Mouse (Mus musculus) lung, adult 2 months (tissue): ENCODE results near the gene Ppil3. TPM values are rescaled to one million over a fixed set of nuclear protein-coding genes. Genes with fewer than 3 reads are reported as not detected.

Experiments
- DNase-seq: peaks from one replicate; pipeline ENCODE4 v3.0.0; 2022
- H3K4me1 ChIP-seq: fragments of 200-500 bp; 2 replicates; pipeline ENCODE4 v1.6.1; 2011; ENCODE audit warnings: low read length; ENCODE audit not compliant: control insufficient read depth, insufficient read depth
- H3K4me3 ChIP-seq: fragments of 200-500 bp; replicated peaks from 2 replicates; pipeline ENCODE3; 2011; ENCODE audit warnings: low read depth, mild to moderate bottlenecking, control low read depth, low read length; ENCODE audit errors: extremely low read depth
- CTCF ChIP-seq: fragments of 200-500 bp; IDR thresholded peaks from 2 replicates; pipeline ENCODE4 v1.5.1; 2011; ENCODE audit warnings: mild to moderate bottlenecking, low read length, control low read depth; ENCODE audit not compliant: insufficient read depth
- POLR2A ChIP-seq: fragments of 200-500 bp; IDR thresholded peaks from 2 replicates; pipeline ENCODE4 v1.6.1; 2011; ENCODE audit warnings: low read depth, mild to moderate bottlenecking, control low read depth, low read length, borderline replicate concordance; ENCODE audit errors: extremely low read depth
- WGBS: fragments of 180-500 bp; shearing (Covaris S2); methylation state at CpG from one replicate; pipeline ENCODE4 v1.1.7; 2018; 5-methylcytosine and 5-hydroxymethylcytosine counted together
- polyA plus RNA-seq: library from polyadenylated mRNA; depleted of rRNA; stranded (reverse); fragments of >200 nt; gene quantifications from 2 replicates; pipeline ENCODE4 v1.2.3, GENCODE M21; 2012; rRNA removed

The Ppil3 gene
- 9.8 and 15.0 TPM in 2 replicates for polyA plus RNA-seq

- TF ChIP-seq POLR2A (peak; percentile 79), CTCF (no peak)
- Histone ChIP-seq H3K4me3 (peak within 1 kb of the TSS; percentile 90), H3K4me1 (peaks cover 10% of the 10 kb centered on the region)
- WGBS: under 1% methylated on average over 33 of the region's 33 CpGs
- DNase-seq: peak; percentile 83
Observed at GRCm38 (mm10) chr1:58445143-58445722, at the start of gene Ppil3, which contains the start of gene Nif3l1. TSS of gene Ppil3 (minus strand) at chr1:58445486. TSS of gene Nif3l1 (plus strand) at chr1:58445151.

GRCm38 (mm10) chr1:58482647-58483046 is 37.4 kb upstream of the Ppil3 start:
- TF ChIP-seq CTCF (no peak), POLR2A (no peak)
- Histone ChIP-seq H3K4me3 (no peak overlapping the region), H3K4me1 (no peaks in the 10 kb centered on the region)
- DNase-seq: no peak
- 96% methylated on average over 4 of the region's 4 CpGs for WGBS

GRCm38 (mm10) chr1:58475662-58476061 is 30.4 kb upstream of the Ppil3 start:
- 94% methylated on average over 8 of the region's 8 CpGs for WGBS
- Histone ChIP-seq H3K4me3 (no peak overlapping the region), H3K4me1 (no peaks in the 10 kb centered on the region)
- TF ChIP-seq CTCF (no peak), POLR2A (no peak)
- DNase-seq: no peak

GRCm38 (mm10) chr1:58465561-58465960 is 20.3 kb upstream of the Ppil3 start:
- no peaks in the 10 kb centered on the region for H3K4me1 ChIP-seq
- TF ChIP-seq CTCF: no peak
- no peak for TF ChIP-seq POLR2A
- no peak overlapping the region for H3K4me3 ChIP-seq
- no peak for DNase-seq
- WGBS: 95% methylated on average over 4 of the region's 4 CpGs

GRCm38 (mm10) chr1:58465042-58465441 is 19.8 kb upstream of the Ppil3 start:
- TF ChIP-seq POLR2A: no peak
- TF ChIP-seq CTCF: no peak
- no peaks in the 10 kb centered on the region for H3K4me1 ChIP-seq
- no peak for DNase-seq
- no peak overlapping the region for H3K4me3 ChIP-seq
- WGBS: 91% methylated on average over 4 of the region's 4 CpGs

- 74% methylated on average over 2 of the region's 2 CpGs for WGBS
- DNase-seq: no peak
- Histone ChIP-seq H3K4me3 (no peak overlapping the region), H3K4me1 (no peaks in the 10 kb centered on the region)
- TF ChIP-seq CTCF: no peak
- no peak for TF ChIP-seq POLR2A
Observed at GRCm38 (mm10) chr1:58463935-58464334, 18.6 kb upstream of the Ppil3 start.

GRCm38 (mm10) chr1:58460566-58460965 is 15.3 kb upstream of the Ppil3 start:
- WGBS: 94% methylated on average over 3 of the region's 3 CpGs
- H3K4me3 ChIP-seq: no peak overlapping the region
- TF ChIP-seq POLR2A: no peak
- no peaks in the 10 kb centered on the region for H3K4me1 ChIP-seq
- no peak for DNase-seq

- 72% methylated on average over 2 of the region's 2 CpGs for WGBS
- TF ChIP-seq POLR2A (no peak), CTCF (no peak)
- no peak overlapping the region for H3K4me3 ChIP-seq
- H3K4me1 ChIP-seq: no peaks in the 10 kb centered on the region
- no peak for DNase-seq
Observed at GRCm38 (mm10) chr1:58458867-58459266, 13.6 kb upstream of the Ppil3 start.

- Histone ChIP-seq H3K4me3 (no peak overlapping the region), H3K4me1 (no peaks in the 10 kb centered on the region)
- TF ChIP-seq CTCF (no peak), POLR2A (no peak)
- DNase-seq: no peak
- WGBS: 80% methylated on average over 5 of the region's 5 CpGs
Observed at GRCm38 (mm10) chr1:58458175-58458574, 12.9 kb upstream of the Ppil3 start.

GRCm38 (mm10) chr1:58454316-58454715 is 9.0 kb upstream of the Ppil3 start:
- Histone ChIP-seq H3K4me3 (no peak overlapping the region), H3K4me1 (no peaks in the 10 kb centered on the region)
- no peak for DNase-seq
- TF ChIP-seq CTCF (no peak), POLR2A (no peak)
- 68% methylated on average over 6 of the region's 6 CpGs for WGBS

- no peak overlapping the region for H3K4me3 ChIP-seq
- no peak for DNase-seq
- H3K4me1 ChIP-seq: peaks cover 10% of the 10 kb centered on the region
- WGBS: 71% methylated on average over 7 of the region's 7 CpGs
- no peak for TF ChIP-seq POLR2A
- no peak for TF ChIP-seq CTCF
Observed at GRCm38 (mm10) chr1:58448396-58448795, 3.1 kb upstream of the Ppil3 start.
